27 mouse cellular contexts compared by ENCODE assay signal in the genomic region with DNA sequence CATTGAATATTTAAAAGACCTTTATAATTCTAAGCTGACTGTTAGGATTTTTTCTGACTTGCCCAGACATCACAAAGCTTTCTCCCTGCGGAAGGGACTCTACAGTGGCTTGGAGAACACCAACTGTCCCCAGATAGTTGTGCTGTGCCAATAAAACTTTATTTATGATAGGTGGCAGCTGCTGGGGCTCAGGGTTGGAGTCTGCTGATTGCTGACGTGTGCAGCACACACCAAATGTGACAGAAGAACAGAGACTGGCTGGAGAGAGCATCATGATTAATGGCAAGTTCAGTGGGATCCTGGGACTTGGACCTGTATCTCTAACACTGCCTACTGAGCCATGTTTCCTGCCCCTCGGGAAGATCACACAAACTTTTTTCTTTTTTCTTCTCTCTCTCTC.
DNase-seq lines count a peak whose midpoint lies in the region; ATAC-seq and TF ChIP-seq lines count a peak whose summit lies in the region.
"Had no signal": no experiment of that assay in that cellular context is flagged by ENCODE, and none has a peak within 500 bp of the region (broad histone marks: within the 10 kb centered on the region; RNA-seq: fewer than 3 reads in every experiment).

No protein-coding gene starts in this region.

- H3K27ac ChIP-seq in kidney, adult 2 months (ENCODE audit: insufficient read depth, low read depth, low read length), result no peak overlapping the region
- no peak overlapping the region for H3K27ac ChIP-seq in kidney, embryonic 16.5 days (ENCODE audit: low read length)
- H3K27ac ChIP-seq: embryonic facial prominence, embryonic 10.5 days; embryonic facial prominence, embryonic 13.5 days; forebrain, embryonic 10.5 days; forebrain, embryonic 13.5 days; heart, adult 2 months; hindbrain, embryonic 12.5 days; hindbrain, embryonic 15.5 days had no signal

- WGBS in kidney, adult 2 months, result 43% methylated on average over 3 of the region's 3 CpGs
- 14% methylated on average over 3 of the region's 3 CpGs for WGBS in kidney, embryonic 16.5 days

- H3K9ac ChIP-seq in kidney, embryonic 16.5 days (replicated peaks; ENCODE audit: low read length), result no peak overlapping the region
- H3K9ac ChIP-seq: embryonic facial prominence, embryonic 13.5 days; forebrain, embryonic 13.5 days; hindbrain, embryonic 12.5 days; hindbrain, embryonic 15.5 days had no signal

- no peak for TF ChIP-seq CTCF in kidney, adult 2 months (conservative IDR thresholded peaks at IDR 0.05; ENCODE audit: insufficient read depth, insufficient read length, low read depth, low read length)

- H3K36me3 ChIP-seq in kidney, adult 2 months (ENCODE audit: control insufficient read depth, insufficient read depth, low read length), result no peaks in the 10 kb centered on the region
- H3K36me3 ChIP-seq in kidney, embryonic 16.5 days (ENCODE audit: insufficient read depth, low read length), result no peaks in the 10 kb centered on the region
- H3K36me3 ChIP-seq: embryonic facial prominence, embryonic 10.5 days; embryonic facial prominence, embryonic 13.5 days; forebrain, embryonic 10.5 days; hindbrain, embryonic 12.5 days; hindbrain, embryonic 15.5 days had no signal

- TF ChIP-seq POLR2A in kidney, adult 2 months (IDR thresholded peaks at IDR 0.05; ENCODE audit: low read depth, low read length), result no peak

- no peak overlapping the region for H3K4me2 ChIP-seq in kidney, embryonic 16.5 days (replicated peaks; ENCODE audit: low read depth, low read length)
- H3K4me2 ChIP-seq: embryonic facial prominence, embryonic 13.5 days; forebrain, embryonic 13.5 days; heart, embryonic 11.5 days; hindbrain, embryonic 12.5 days; hindbrain, embryonic 15.5 days had no signal

- peak; percentile 69; the same call in 1 of the 2 replicates for ATAC-seq in kidney, embryonic 16.5 days (ENCODE audit: low FRiP score, low TSS enrichment)
- ATAC-seq in erythroid progenitor cell, adult 5-6 weeks (replicated peaks; ENCODE audit: low FRiP score, poor library complexity, severe bottlenecking), result no peak
- ATAC-seq: CD4-positive, CD25-positive, alpha-beta regulatory T cell, adult 4 months; forebrain, embryonic 13.5 days; forebrain, embryonic 16.5 days had no signal

- H3K27me3 ChIP-seq in kidney, adult 2 months (replicated peaks; ENCODE audit: control insufficient read depth, insufficient read depth, low read length), result no peaks in the 10 kb centered on the region
- no peaks in the 10 kb centered on the region for H3K27me3 ChIP-seq in kidney, embryonic 16.5 days (ENCODE audit: insufficient read depth, low read length)
- H3K27me3 ChIP-seq: embryonic facial prominence, embryonic 13.5 days; forebrain, embryonic 13.5 days; hindbrain, embryonic 15.5 days had no signal

- no peaks in the 10 kb centered on the region for H3K9me3 ChIP-seq in kidney, embryonic 16.5 days (ENCODE audit: low read length)
- H3K9me3 ChIP-seq: embryonic facial prominence, embryonic 10.5 days; embryonic facial prominence, embryonic 13.5 days; forebrain, embryonic 10.5 days; forebrain, embryonic 13.5 days; hindbrain, embryonic 12.5 days; hindbrain, embryonic 15.5 days had no signal

- peak; percentile 53 for DNase-seq in kidney, adult 2 months
- no peak for DNase-seq in kidney, adult 18-20 months
- no peak for DNase-seq in kidney, adult 8-10 months
- DNase-seq in kidney, postnatal 10 days, result peak; percentile 58
- DNase-seq in kidney, postnatal 14 days, result peak; percentile 58
- DNase-seq in right cerebral cortex, adult 18-20 months, result no peak
- DNase-seq: adrenal gland, adult 2 months; adrenal gland, postnatal 14 days; cerebellum, adult 11-12 months; cerebellum, adult 8-10 months; cerebellum, postnatal 10 days; cerebellum, postnatal 36 days; embryo, embryonic 11 days; gastrocnemius, postnatal 14 days; heart, adult 2 months had no signal

- no peak overlapping the region for H3K4me3 ChIP-seq in kidney, adult 2 months (ENCODE audit: insufficient read depth, low read depth, low read length)
- H3K4me3 ChIP-seq in kidney, embryonic 16.5 days (ENCODE audit: low read length), result no peak overlapping the region
- H3K4me3 ChIP-seq: embryonic facial prominence, embryonic 10.5 days; embryonic facial prominence, embryonic 13.5 days; erythroblast, embryonic 14.5 days; forebrain, embryonic 10.5 days; forebrain, embryonic 13.5 days; heart, adult 2 months; hindbrain, embryonic 12.5 days; hindbrain, embryonic 15.5 days had no signal

- no peaks in the 10 kb centered on the region for H3K4me1 ChIP-seq in kidney, adult 2 months (ENCODE audit: control insufficient read depth, insufficient read depth, low read length)
- peaks cover 9% of the 10 kb centered on the region; the same call in 1 of the 2 replicates for H3K4me1 ChIP-seq in kidney, embryonic 16.5 days (ENCODE audit: insufficient read depth, low read length)
- H3K4me1 ChIP-seq: forebrain, embryonic 13.5 days; hindbrain, embryonic 12.5 days; hindbrain, embryonic 15.5 days had no signal

Comparison
In these comparisons a context has a peak if more than half of its experiments do, and no peak if none do; other contexts are left out.
1. DNase-seq: peak in kidney, adult 2 months (single experiment), kidney, postnatal 10 days (single experiment) and kidney, postnatal 14 days (single experiment); none in kidney, adult 18-20 months (single experiment), kidney, adult 8-10 months (0 of 2) and right cerebral cortex, adult 18-20 months (single experiment).